Comparison of ENCODE assay signal across 8 mouse cellular contexts in the genomic region with DNA sequence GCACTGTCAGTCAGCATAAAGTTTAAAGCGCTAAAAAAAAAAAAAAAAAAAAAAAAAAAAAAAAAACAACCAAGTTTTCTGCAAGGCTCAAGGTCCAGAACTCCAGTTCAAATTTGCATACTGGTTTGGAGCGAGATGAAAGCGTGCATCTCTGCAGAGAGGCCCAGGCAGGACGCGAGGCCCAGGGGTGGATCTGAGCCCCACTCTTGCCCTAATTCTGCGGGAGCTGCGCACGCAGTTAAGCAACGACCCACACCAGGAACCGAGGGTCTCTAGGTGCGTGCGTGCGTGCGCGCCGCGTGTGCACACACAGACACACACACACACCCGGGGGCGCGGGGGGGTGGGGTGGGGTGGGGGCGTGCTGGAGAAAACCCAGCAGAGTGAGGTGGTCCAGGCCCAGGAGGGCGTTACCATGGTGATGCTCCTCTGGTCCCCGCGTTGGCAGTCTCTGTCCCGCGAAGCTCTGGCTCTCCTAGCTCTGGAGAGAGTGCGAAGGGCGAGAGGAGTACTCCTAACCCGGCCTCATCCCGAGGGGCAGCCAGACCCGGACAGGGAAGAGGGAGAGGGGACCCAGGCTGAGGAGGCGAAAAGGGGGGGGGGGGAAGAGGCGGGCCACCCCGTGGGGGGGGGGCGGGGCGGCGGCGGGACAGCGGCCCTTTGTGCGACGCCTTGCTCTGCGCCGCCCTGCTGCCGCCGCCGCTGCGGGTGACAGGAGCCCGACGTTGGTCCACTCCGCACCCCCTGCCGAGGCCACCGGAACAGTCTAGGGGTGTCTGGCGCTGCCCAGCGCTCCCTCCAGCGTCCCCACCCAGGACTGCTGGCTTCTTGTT. TPM values are rescaled to one million over a fixed set of nuclear protein-coding genes. Genes with fewer than 3 reads are reported as not detected.
DNase-seq lines count a peak whose midpoint lies in the region; ATAC-seq and TF ChIP-seq lines count a peak whose summit lies in the region.

A gene (minus strand): TSS at position 553 of the 833 bp plus-strand sequence.

- peak within 1 kb of the TSS; percentile 41 for H3K4me3 ChIP-seq in left cerebral cortex, adult 2 months
- H3K4me3 ChIP-seq in heart, embryonic 15.5 days: peak within 1 kb of the TSS; percentile 44
- no peak within 1 kb of the TSS for H3K4me3 ChIP-seq in myocyte

- H3K9ac ChIP-seq in heart, embryonic 15.5 days: peak within 1 kb of the TSS; percentile 47

- H3K4me1 ChIP-seq in heart, embryonic 15.5 days (replicated peaks): peaks cover 12% of the 10 kb centered on the region

- peaks cover 21% of the 10 kb centered on the region for H3K27me3 ChIP-seq in heart, embryonic 15.5 days
- H3K27me3 ChIP-seq in myocyte (ENCODE audit: control insufficient read depth, insufficient read depth, insufficient read length): no peaks in the 10 kb centered on the region

- H3K9me3 ChIP-seq in heart, embryonic 15.5 days (replicated peaks): no peaks in the 10 kb centered on the region

- H3K4me2 ChIP-seq in heart, embryonic 15.5 days: peak within 1 kb of the TSS; percentile 76
- peak within 1 kb of the TSS; percentile 64 for H3K4me2 ChIP-seq in myocyte (ENCODE audit: low read depth)

- under 1% methylated on average over 35 of the region's 55 CpGs for WGBS in heart, embryonic 15.5 days

- DNase-seq in left cerebral cortex, adult 2 months (ENCODE audit: extremely low spot score in 1 of 2, low spot score in 2 of 2): peak in 1 of 2 experiments; percentile 27
- DNase-seq in left cerebral cortex, adult 8-10 months (ENCODE audit: low spot score in 2 of 2): no peak
- peak; percentile 83 for DNase-seq in brain, embryonic 14.5 days (ENCODE audit: low read depth)
- DNase-seq in kidney, postnatal 4 days: peak; percentile 61 to 71
- DNase-seq in urinary bladder, postnatal 25 days (ENCODE audit: low spot score): no peak

- H3K79me2 ChIP-seq in myocyte (ENCODE audit: control insufficient read depth, insufficient read depth): no peaks in the 10 kb centered on the region

- ATAC-seq in heart, embryonic 15.5 days (replicated peaks; ENCODE audit: insufficient number of reproducible peaks, insufficient read depth, low FRiP score, low read depth): peak; percentile 58
- ATAC-seq in CD4-positive, CD25-positive, alpha-beta regulatory T cell, adult 4 months: no peak

- intact Hi-C loops in left cerebral cortex, adult 2 months (cut with DNase I): no loop called here

- TF ChIP-seq CTCF in left cerebral cortex, adult 2 months (IDR thresholded peaks at IDR 0.05): peak; percentile 22
- TF ChIP-seq CTCF in brain, embryonic 14.5 days (IDR thresholded peaks at IDR 0.05; ENCODE audit: borderline replicate concordance, extremely low read depth, insufficient read depth, insufficient read length): 0 out of 2 replicates have a peak, but pooled peaks have one; percentile 17

- no peak within 1 kb of the TSS for H3ac ChIP-seq in myocyte (ENCODE audit: control insufficient read depth, insufficient read length)

- H3K27ac ChIP-seq in left cerebral cortex, adult 2 months: no peak within 1 kb of the TSS
- H3K27ac ChIP-seq in heart, embryonic 15.5 days: no peak within 1 kb of the TSS

- no peaks in the 10 kb centered on the region for H3K36me3 ChIP-seq in heart, embryonic 15.5 days
- no peaks in the 10 kb centered on the region for H3K36me3 ChIP-seq in myocyte (ENCODE audit: control insufficient read depth, insufficient read depth)

- no peak for TF ChIP-seq POLR2A in brain, embryonic 14.5 days (IDR thresholded peaks at IDR 0.05; ENCODE audit: borderline replicate concordance, extremely low read depth, insufficient read depth, insufficient read length, poor library complexity, severe bottlenecking)
- no peak for TF ChIP-seq POLR2A in myocyte (IDR thresholded peaks at IDR 0.05; ENCODE audit: insufficient read length, low read depth)

TF ChIP-seq in myocyte, 11 proteins besides CTCF, POLR2A, EP300 and RAD21:
- TF ChIP-seq TCF3 (IDR thresholded peaks at IDR 0.05; ENCODE audit: insufficient read length, low read depth) (no peak), MAX (IDR thresholded peaks at IDR 0.05; ENCODE audit: low read depth) (no peak), E2F4 (IDR thresholded peaks at IDR 0.05; ENCODE audit: insufficient read depth) (no peak), SRF (IDR thresholded peaks at IDR 0.05; ENCODE audit: control insufficient read depth, insufficient read length, low read depth) (no peak), USF1 (IDR thresholded peaks at IDR 0.05; ENCODE audit: low read depth) (no peak), POLR2AphosphoS2 (IDR thresholded peaks at IDR 0.05; ENCODE audit: insufficient read length, low read depth) (no peak), REST (IDR thresholded peaks at IDR 0.05; ENCODE audit: insufficient read depth, insufficient read length) (no peak), MYOD1 (IDR thresholded peaks at IDR 0.05; ENCODE audit: control insufficient read depth in 1 of 3, insufficient read length in 2 of 3, low read depth in 2 of 3) (no peak), MYOG (IDR thresholded peaks at IDR 0.05; ENCODE audit: control insufficient read depth in 1 of 3, insufficient read depth in 1 of 3, insufficient read length in 2 of 3, low read depth in 2 of 3) (no peak), TCF12 (IDR thresholded peaks at IDR 0.05; ENCODE audit: insufficient read depth, poor library complexity, severe bottlenecking) (no peak), CEBPB (IDR thresholded peaks at IDR 0.05; ENCODE audit: insufficient read depth, poor library complexity, severe bottlenecking) (no peak)

RNA-seq across cellular contexts. Expression of the gene that starts here (rescaled TPM):
- 1 to 10 TPM; 3.5 to 3.7 TPM for total RNA-seq in left cerebral cortex, adult 2 months (2021)
- 1 to 10 TPM; 3.3 to 4.4 (median 4.1) TPM for total RNA-seq in left cerebral cortex, adult 8-10 months (2022)
- 3.5 and 3.7 TPM in 2 replicates for polyA plus RNA-seq in brain, embryonic 14.5 days (2012; rRNA removed)
- 2.1 and 2.4 TPM in 2 replicates for polyA plus RNA-seq in heart, embryonic 15.5 days (2015; fragmentation: Nextera tagmentation; extraction: Ambion mirVana)
- polyA plus RNA-seq in myocyte (2012; fragmentation: generic; extraction: Trizol): 0.25 TPM
- not detected for polyA plus RNA-seq in CD4-positive, CD25-positive, alpha-beta regulatory T cell, adult 4 months (2017; shearing (Covaris generic))

Comparison
In these comparisons a context has a peak if more than half of its experiments do, and no peak if none do; other contexts are left out.
1. DNase-seq: peak in brain, embryonic 14.5 days (single experiment) and kidney, postnatal 4 days (2 of 2); none in left cerebral cortex, adult 8-10 months (0 of 2) and urinary bladder, postnatal 25 days (single experiment).